Mouse (Mus musculus): ENCODE results near the gene A830018L16Rik. TPM values are rescaled to one million over a fixed set of nuclear protein-coding genes. Genes with fewer than 3 reads are reported as not detected.

A830018L16Rik gene
- polyA plus RNA-seq, 1 experiment, result not detected

DNA sequence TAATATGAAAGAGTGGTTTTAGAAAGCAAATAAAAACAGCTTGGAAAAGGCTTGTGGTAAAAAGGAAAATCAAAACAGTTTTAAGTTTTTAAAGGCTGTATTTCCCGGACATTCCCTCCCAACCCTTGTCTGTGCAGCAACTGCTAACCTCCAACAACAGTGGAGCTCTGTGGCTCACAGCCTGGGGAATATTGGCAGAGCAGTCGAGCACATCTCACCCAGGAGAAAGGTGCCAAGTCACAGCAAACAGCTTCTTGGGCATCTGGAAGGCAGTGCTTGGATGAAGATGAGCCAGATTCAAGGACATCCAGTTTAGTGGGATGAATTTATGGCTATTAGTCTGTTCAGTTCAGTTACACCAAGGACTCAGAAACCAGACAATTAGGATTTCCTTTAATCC lies 381.8 kb downstream of the A830018L16Rik start:
- Histone ChIP-seq H3K27me3 (ENCODE audit: control insufficient read depth, insufficient read depth, insufficient read length) (no peaks in the 10 kb centered on the region), H3ac (ENCODE audit: control insufficient read depth, insufficient read length) (no peak overlapping the region), H3K36me3 (ENCODE audit: control insufficient read depth, insufficient read depth) (no peaks in the 10 kb centered on the region), H3K79me2 (ENCODE audit: control insufficient read depth, insufficient read depth) (no peaks in the 10 kb centered on the region), H3K4me2 (ENCODE audit: low read depth) (no peak overlapping the region), H3K4me3 (no peak overlapping the region)
- TF ChIP-seq TCF12 (IDR thresholded peaks at IDR 0.05; ENCODE audit: insufficient read depth, poor library complexity, severe bottlenecking) (no peak), CEBPB (IDR thresholded peaks at IDR 0.05; ENCODE audit: insufficient read depth, poor library complexity, severe bottlenecking) (no peak), POLR2A (IDR thresholded peaks at IDR 0.05; ENCODE audit: insufficient read length, low read depth) (no peak), SRF (IDR thresholded peaks at IDR 0.05; ENCODE audit: control insufficient read depth, insufficient read length, low read depth) (no peak), TCF3 (IDR thresholded peaks at IDR 0.05; ENCODE audit: insufficient read length, low read depth) (no peak), POLR2AphosphoS2 (IDR thresholded peaks at IDR 0.05; ENCODE audit: insufficient read length, low read depth) (no peak), MYOG (IDR thresholded peaks at IDR 0.05; ENCODE audit: control insufficient read depth in 1 of 3, insufficient read depth in 1 of 3, insufficient read length in 2 of 3, low read depth in 2 of 3) (no peak), USF1 (IDR thresholded peaks at IDR 0.05; ENCODE audit: low read depth) (no peak), MYOD1 (IDR thresholded peaks at IDR 0.05; ENCODE audit: control insufficient read depth in 1 of 3, insufficient read length in 2 of 3, low read depth in 2 of 3) (no peak), E2F4 (IDR thresholded peaks at IDR 0.05; ENCODE audit: insufficient read depth) (no peak), REST (IDR thresholded peaks at IDR 0.05; ENCODE audit: insufficient read depth, insufficient read length) (no peak), MAX (IDR thresholded peaks at IDR 0.05; ENCODE audit: low read depth) (no peak)

DNA sequence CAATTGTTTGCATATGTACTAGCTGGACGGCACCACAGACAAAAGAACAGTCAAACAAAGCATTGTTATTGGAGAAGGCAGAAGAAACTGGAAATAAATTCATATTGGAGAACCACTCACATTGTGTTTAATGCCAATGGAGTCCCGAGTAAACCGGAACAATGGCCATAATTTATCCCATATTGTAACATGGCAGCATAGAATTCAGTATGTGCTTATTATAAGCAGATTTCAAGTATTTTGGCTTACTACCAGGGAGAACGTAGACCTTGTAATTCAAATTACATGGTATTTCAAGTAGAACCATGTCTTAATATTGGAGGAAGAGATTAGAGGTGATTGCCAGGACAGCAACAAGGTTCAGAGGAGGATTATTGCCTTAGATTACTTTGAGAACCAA lies 458.9 kb downstream of the A830018L16Rik start:
- no peak overlapping the region for H3ac ChIP-seq (ENCODE audit: control insufficient read depth, insufficient read length)
- TF ChIP-seq USF1 (IDR thresholded peaks at IDR 0.05; ENCODE audit: low read depth) (no peak), TCF12 (IDR thresholded peaks at IDR 0.05; ENCODE audit: insufficient read depth, poor library complexity, severe bottlenecking) (no peak), MYOD1 (IDR thresholded peaks at IDR 0.05; ENCODE audit: control insufficient read depth in 1 of 3, insufficient read length in 2 of 3, low read depth in 2 of 3) (no peak), POLR2AphosphoS2 (IDR thresholded peaks at IDR 0.05; ENCODE audit: insufficient read length, low read depth) (no peak), POLR2A (IDR thresholded peaks at IDR 0.05; ENCODE audit: insufficient read length, low read depth) (no peak), E2F4 (IDR thresholded peaks at IDR 0.05; ENCODE audit: insufficient read depth) (no peak), SRF (IDR thresholded peaks at IDR 0.05; ENCODE audit: control insufficient read depth, insufficient read length, low read depth) (no peak), MAX (IDR thresholded peaks at IDR 0.05; ENCODE audit: low read depth) (no peak), REST (IDR thresholded peaks at IDR 0.05; ENCODE audit: insufficient read depth, insufficient read length) (no peak), MYOG (IDR thresholded peaks at IDR 0.05; ENCODE audit: control insufficient read depth in 1 of 3, insufficient read depth in 1 of 3, insufficient read length in 2 of 3, low read depth in 2 of 3) (no peak), CEBPB (IDR thresholded peaks at IDR 0.05; ENCODE audit: insufficient read depth, poor library complexity, severe bottlenecking) (no peak), TCF3 (IDR thresholded peaks at IDR 0.05; ENCODE audit: insufficient read length, low read depth) (no peak)
- H3K79me2 ChIP-seq (ENCODE audit: control insufficient read depth, insufficient read depth), result no peaks in the 10 kb centered on the region
- H3K36me3 ChIP-seq (ENCODE audit: control insufficient read depth, insufficient read depth), result no peaks in the 10 kb centered on the region
- no peak overlapping the region for H3K4me3 ChIP-seq
- H3K27me3 ChIP-seq (ENCODE audit: control insufficient read depth, insufficient read depth, insufficient read length), result no peaks in the 10 kb centered on the region
- H3K4me2 ChIP-seq (ENCODE audit: low read depth), result no peak overlapping the region

- H3K4me2 ChIP-seq (ENCODE audit: low read depth), result no peak overlapping the region
- no peaks in the 10 kb centered on the region for H3K27me3 ChIP-seq (ENCODE audit: control insufficient read depth, insufficient read depth, insufficient read length)
- no peaks in the 10 kb centered on the region for H3K79me2 ChIP-seq (ENCODE audit: control insufficient read depth, insufficient read depth)
- TF ChIP-seq POLR2AphosphoS2 (IDR thresholded peaks at IDR 0.05; ENCODE audit: insufficient read length, low read depth) (no peak), MYOD1 (IDR thresholded peaks at IDR 0.05; ENCODE audit: control insufficient read depth in 1 of 3, insufficient read length in 2 of 3, low read depth in 2 of 3) (no peak), MYOG (IDR thresholded peaks at IDR 0.05; ENCODE audit: control insufficient read depth in 1 of 3, insufficient read depth in 1 of 3, insufficient read length in 2 of 3, low read depth in 2 of 3) (no peak)
- no peaks in the 10 kb centered on the region for H3K36me3 ChIP-seq (ENCODE audit: control insufficient read depth, insufficient read depth)
- H3ac ChIP-seq (ENCODE audit: control insufficient read depth, insufficient read length), result no peak overlapping the region
- no peak overlapping the region for H3K4me3 ChIP-seq
Observed at GRCm38 (mm10) chr1:11873573-11873972, 459.7 kb downstream of the A830018L16Rik start.

GRCm38 (mm10) chr1:11881706-11882105 lies 467.8 kb downstream of the A830018L16Rik start:
- no peaks in the 10 kb centered on the region for H3K79me2 ChIP-seq (ENCODE audit: control insufficient read depth, insufficient read depth)
- TF ChIP-seq POLR2A (IDR thresholded peaks at IDR 0.05; ENCODE audit: insufficient read length, low read depth) (no peak), TCF12 (IDR thresholded peaks at IDR 0.05; ENCODE audit: insufficient read depth, poor library complexity, severe bottlenecking) (no peak), MYOG (IDR thresholded peaks at IDR 0.05; ENCODE audit: control insufficient read depth in 1 of 3, insufficient read depth in 1 of 3, insufficient read length in 2 of 3, low read depth in 2 of 3) (no peak), USF1 (IDR thresholded peaks at IDR 0.05; ENCODE audit: low read depth) (no peak), REST (IDR thresholded peaks at IDR 0.05; ENCODE audit: insufficient read depth, insufficient read length) (no peak), TCF3 (IDR thresholded peaks at IDR 0.05; ENCODE audit: insufficient read length, low read depth) (no peak), MAX (IDR thresholded peaks at IDR 0.05; ENCODE audit: low read depth) (no peak), MYOD1 (IDR thresholded peaks at IDR 0.05; ENCODE audit: control insufficient read depth in 1 of 3, insufficient read length in 2 of 3, low read depth in 2 of 3) (no peak), CEBPB (IDR thresholded peaks at IDR 0.05; ENCODE audit: insufficient read depth, poor library complexity, severe bottlenecking) (no peak), SRF (IDR thresholded peaks at IDR 0.05; ENCODE audit: control insufficient read depth, insufficient read length, low read depth) (no peak), E2F4 (IDR thresholded peaks at IDR 0.05; ENCODE audit: insufficient read depth) (no peak), POLR2AphosphoS2 (IDR thresholded peaks at IDR 0.05; ENCODE audit: insufficient read length, low read depth) (no peak)
- H3ac ChIP-seq (ENCODE audit: control insufficient read depth, insufficient read length), result no peak overlapping the region
- H3K27me3 ChIP-seq (ENCODE audit: control insufficient read depth, insufficient read depth, insufficient read length), result no peaks in the 10 kb centered on the region
- no peak overlapping the region for H3K4me3 ChIP-seq
- no peak overlapping the region for H3K4me2 ChIP-seq (ENCODE audit: low read depth)
- H3K36me3 ChIP-seq (ENCODE audit: control insufficient read depth, insufficient read depth), result no peaks in the 10 kb centered on the region

- Histone ChIP-seq H3K36me3 (ENCODE audit: control insufficient read depth, insufficient read depth) (no peaks in the 10 kb centered on the region), H3K27me3 (ENCODE audit: control insufficient read depth, insufficient read depth, insufficient read length) (no peaks in the 10 kb centered on the region), H3K79me2 (ENCODE audit: control insufficient read depth, insufficient read depth) (no peaks in the 10 kb centered on the region), H3K4me3 (no peak overlapping the region), H3ac (ENCODE audit: control insufficient read depth, insufficient read length) (no peak overlapping the region), H3K4me2 (ENCODE audit: low read depth) (no peak overlapping the region)
- TF ChIP-seq MAX (IDR thresholded peaks at IDR 0.05; ENCODE audit: low read depth), result no peak
- no peak for TF ChIP-seq CEBPB (IDR thresholded peaks at IDR 0.05; ENCODE audit: insufficient read depth, poor library complexity, severe bottlenecking)
- TF ChIP-seq TCF12 (IDR thresholded peaks at IDR 0.05; ENCODE audit: insufficient read depth, poor library complexity, severe bottlenecking), result no peak
- TF ChIP-seq MYOD1 (IDR thresholded peaks at IDR 0.05; ENCODE audit: control insufficient read depth in 1 of 3, insufficient read length in 2 of 3, low read depth in 2 of 3), result no peak
- no peak for TF ChIP-seq REST (IDR thresholded peaks at IDR 0.05; ENCODE audit: insufficient read depth, insufficient read length)
- TF ChIP-seq E2F4 (IDR thresholded peaks at IDR 0.05; ENCODE audit: insufficient read depth), result no peak
- no peak for TF ChIP-seq TCF3 (IDR thresholded peaks at IDR 0.05; ENCODE audit: insufficient read length, low read depth)
- TF ChIP-seq SRF (IDR thresholded peaks at IDR 0.05; ENCODE audit: control insufficient read depth, insufficient read length, low read depth), result no peak
- TF ChIP-seq POLR2AphosphoS2 (IDR thresholded peaks at IDR 0.05; ENCODE audit: insufficient read length, low read depth), result no peak
- no peak for TF ChIP-seq MYOG (IDR thresholded peaks at IDR 0.05; ENCODE audit: control insufficient read depth in 1 of 3, insufficient read depth in 1 of 3, insufficient read length in 2 of 3, low read depth in 2 of 3)
- TF ChIP-seq USF1 (IDR thresholded peaks at IDR 0.05; ENCODE audit: low read depth), result no peak
- TF ChIP-seq POLR2A (IDR thresholded peaks at IDR 0.05; ENCODE audit: insufficient read length, low read depth), result no peak
Observed at GRCm38 (mm10) chr1:11895715-11896114, 481.8 kb downstream of the A830018L16Rik start.

Data from myocyte (in vitro differentiated cells).